Mouse (Mus musculus): Measurements from ENCODE around the gene Chaf1b.

The Chaf1b gene

GRCm38 (mm10) chr16:93883423-93884085 is at the start of gene Chaf1b:
Gene Chaf1b (plus strand): TSS chr16:93883901.
- peak; percentile 98 for DNase-seq (ENCODE audit: low read depth, low spot score)

- DNase-seq (ENCODE audit: low read depth, low spot score): no peak
Observed at GRCm38 (mm10) chr16:93834076-93834475, 49.6 kb upstream of the Chaf1b start.

GRCm38 (mm10) chr16:93839049-93839448 is 44.7 kb upstream of the Chaf1b start:
- no peak for DNase-seq (ENCODE audit: low read depth, low spot score)

- DNase-seq (ENCODE audit: low read depth, low spot score): no peak
Observed at GRCm38 (mm10) chr16:93850527-93850926, 33.2 kb upstream of the Chaf1b start.

- DNase-seq (ENCODE audit: low read depth, low spot score): no peak
Observed at GRCm38 (mm10) chr16:93859967-93860366, 23.7 kb upstream of the Chaf1b start.

GRCm38 (mm10) chr16:93860686-93861085 is 23.0 kb upstream of the Chaf1b start:
- no peak for DNase-seq (ENCODE audit: low read depth, low spot score)

GRCm38 (mm10) chr16:93874841-93875240 is 8.9 kb upstream of the Chaf1b start:
- DNase-seq (ENCODE audit: low read depth, low spot score): no peak

GRCm38 (mm10) chr16:93877612-93878380 is 5.9 kb upstream of the Chaf1b start:
- no peak for DNase-seq (ENCODE audit: low read depth, low spot score)

- DNase-seq (ENCODE audit: low read depth, low spot score): no peak
Observed at GRCm38 (mm10) chr16:93884086-93884721, 503 bp downstream of the Chaf1b start.

DNA sequence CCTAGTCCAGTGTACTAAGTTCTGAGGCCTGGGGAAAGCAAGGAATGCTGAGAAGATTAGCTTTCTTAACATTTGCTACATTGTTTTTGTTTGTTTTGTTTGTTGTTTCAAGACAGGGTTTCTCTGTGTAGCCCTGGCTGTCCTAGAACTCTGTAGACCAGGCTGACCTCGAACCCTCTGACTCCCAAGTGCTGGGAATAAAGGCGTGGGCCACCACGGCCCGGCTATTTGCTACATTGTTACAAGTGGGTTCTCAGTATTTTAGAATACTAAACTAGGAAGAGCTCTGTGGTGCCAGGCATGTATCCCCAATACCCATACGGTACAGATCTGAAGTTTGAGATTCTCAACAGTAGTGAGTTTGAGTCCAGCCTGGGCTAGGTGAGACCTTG is 1.0 kb downstream of the Chaf1b start:
- no peak for DNase-seq (ENCODE audit: low read depth, low spot score)

GRCm38 (mm10) chr16:93888481-93888880 is 4.8 kb downstream of the Chaf1b start:
- no peak for DNase-seq (ENCODE audit: low read depth, low spot score)

DNA sequence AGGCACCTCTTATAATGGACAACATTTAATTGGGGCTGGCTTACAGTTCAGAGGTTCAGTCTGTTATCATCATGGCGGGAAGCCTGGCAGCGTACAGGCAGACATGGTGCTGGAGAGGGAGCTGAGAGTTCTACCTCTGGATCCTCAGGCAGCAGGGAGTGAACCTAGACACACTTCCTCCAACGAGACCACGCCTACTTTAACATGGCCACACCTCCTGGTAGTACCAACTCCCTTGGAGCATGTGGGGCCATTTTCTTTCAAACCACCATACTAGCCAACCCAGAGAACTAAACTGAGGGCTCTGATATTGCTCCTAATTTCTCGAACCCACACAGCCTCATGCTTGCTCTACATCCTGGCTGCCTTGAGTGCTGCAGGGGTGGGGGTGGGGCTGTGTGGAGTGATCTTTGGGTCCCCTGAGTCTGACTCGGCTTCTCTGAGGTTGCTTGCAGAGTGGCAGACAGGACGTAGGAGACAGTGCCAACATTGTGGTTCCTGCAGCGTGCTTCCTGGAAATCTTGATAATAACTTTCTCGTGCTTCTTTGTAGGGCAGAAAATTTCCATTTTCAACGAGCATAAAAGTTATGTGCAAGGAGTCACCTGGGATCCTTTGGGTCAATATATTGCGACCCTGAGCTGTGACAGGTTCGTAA is 7.4 kb downstream of the Chaf1b start:
- no peak for DNase-seq (ENCODE audit: low read depth, low spot score)

DNA sequence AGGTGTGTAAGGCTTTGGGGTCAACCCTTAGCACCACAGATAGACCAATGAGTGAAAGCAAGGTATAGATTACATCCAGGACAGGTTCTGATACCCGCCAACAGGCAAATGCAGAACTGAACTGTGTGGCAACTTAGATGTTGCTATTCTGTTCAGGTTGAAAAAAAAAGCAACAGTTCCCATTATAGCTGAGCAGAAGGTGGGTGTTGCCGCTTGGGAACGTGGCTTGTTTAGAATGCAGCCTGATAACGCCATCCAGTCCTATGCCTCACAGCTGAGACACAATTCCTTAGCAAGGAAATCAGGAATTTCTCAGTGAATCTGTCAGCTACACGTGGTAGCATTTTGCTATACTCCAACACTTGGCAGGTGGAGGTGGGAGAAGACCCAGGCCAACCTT is 9.6 kb downstream of the Chaf1b start:
- DNase-seq (ENCODE audit: low read depth, low spot score): no peak

DNA sequence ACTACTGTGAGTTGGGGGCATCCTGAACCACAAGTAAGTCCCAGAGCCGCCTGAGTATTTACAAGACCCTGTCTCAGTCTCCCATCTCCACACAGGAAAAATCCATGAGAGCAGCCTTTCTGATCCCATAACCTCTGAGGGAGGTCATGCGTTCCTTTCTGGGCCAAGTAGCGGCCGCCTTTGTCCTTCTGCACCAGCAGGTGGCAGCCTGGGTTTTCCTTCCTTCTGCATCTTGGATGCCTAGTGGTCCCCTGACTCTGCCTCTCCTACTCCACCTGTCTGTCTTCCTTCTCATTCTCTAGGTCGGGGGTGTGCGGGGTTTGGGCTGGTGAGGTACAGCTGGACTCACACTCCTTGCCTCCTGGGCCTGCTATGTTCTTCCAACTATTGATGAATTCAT is 19.3 kb downstream of the Chaf1b start:
- no peak for DNase-seq (ENCODE audit: low read depth, low spot score)

DNA sequence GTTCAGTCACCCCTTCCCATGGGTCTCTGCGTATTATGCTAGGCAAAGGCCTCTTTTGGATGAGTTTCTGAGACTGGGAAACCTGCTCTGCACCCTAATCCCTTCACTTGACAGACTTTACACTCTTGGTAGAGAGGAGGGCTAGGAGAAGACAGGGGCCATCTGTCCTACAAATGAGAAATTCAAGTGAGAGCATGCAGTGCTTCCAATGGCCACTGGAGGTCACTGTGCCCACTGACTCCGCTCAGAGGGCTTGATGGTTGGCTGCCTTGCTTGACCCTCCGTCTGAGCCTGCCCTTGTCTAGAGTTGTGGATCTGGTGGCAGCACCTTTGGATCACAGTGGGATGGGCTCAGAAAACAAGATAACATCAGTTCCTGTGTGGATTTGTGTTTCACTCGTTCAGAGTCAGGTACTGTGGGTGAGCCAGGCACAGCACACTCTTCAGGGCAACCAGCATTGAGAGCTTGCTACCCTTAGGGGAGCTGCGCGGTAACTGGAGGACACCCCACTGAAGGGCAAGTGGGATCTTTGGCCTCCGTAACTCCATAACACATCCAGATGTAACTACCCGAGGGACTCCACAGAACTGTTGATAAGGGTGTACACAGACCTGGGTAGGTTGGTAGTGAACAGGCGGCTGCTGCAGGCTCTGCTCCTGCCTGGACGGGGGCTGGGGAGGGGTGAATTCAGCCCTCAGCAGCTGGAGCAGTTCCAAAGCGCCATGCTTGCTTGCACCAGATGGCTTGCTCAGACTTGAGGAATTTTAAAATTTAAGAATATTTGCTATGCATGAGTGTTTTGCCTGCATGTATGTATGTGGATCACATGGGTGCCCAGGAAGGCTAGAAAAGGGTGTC is 22.7 kb downstream of the Chaf1b start:
- peak; percentile 55 for DNase-seq (ENCODE audit: low read depth, low spot score)

- DNase-seq (ENCODE audit: low read depth, low spot score): no peak
Observed at GRCm38 (mm10) chr16:93907761-93908160, 24.1 kb downstream of the Chaf1b start.

DNA sequence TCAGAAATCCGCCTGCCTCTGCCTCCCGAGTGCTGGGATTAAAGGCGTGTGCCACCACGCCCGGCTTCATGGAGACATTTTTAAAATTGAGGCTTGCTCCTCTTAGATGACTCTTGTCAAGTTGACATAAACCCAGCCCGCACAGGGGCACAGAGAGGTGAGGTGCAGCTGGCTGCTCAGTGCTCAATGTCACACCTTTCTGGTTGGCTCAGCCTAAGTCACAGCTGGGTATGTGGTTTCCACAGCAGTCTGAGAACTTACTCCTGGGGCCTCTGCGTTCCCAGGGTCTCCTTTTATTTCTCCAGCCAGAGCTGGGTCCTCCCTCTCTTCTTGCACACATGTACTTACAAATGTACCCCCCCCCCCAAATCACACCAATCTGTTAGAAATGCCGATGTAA is 24.5 kb downstream of the Chaf1b start:
- no peak for DNase-seq (ENCODE audit: low read depth, low spot score)

GRCm38 (mm10) chr16:93909936-93910335 is 26.2 kb downstream of the Chaf1b start:
- no peak for DNase-seq (ENCODE audit: low read depth, low spot score)

DNA sequence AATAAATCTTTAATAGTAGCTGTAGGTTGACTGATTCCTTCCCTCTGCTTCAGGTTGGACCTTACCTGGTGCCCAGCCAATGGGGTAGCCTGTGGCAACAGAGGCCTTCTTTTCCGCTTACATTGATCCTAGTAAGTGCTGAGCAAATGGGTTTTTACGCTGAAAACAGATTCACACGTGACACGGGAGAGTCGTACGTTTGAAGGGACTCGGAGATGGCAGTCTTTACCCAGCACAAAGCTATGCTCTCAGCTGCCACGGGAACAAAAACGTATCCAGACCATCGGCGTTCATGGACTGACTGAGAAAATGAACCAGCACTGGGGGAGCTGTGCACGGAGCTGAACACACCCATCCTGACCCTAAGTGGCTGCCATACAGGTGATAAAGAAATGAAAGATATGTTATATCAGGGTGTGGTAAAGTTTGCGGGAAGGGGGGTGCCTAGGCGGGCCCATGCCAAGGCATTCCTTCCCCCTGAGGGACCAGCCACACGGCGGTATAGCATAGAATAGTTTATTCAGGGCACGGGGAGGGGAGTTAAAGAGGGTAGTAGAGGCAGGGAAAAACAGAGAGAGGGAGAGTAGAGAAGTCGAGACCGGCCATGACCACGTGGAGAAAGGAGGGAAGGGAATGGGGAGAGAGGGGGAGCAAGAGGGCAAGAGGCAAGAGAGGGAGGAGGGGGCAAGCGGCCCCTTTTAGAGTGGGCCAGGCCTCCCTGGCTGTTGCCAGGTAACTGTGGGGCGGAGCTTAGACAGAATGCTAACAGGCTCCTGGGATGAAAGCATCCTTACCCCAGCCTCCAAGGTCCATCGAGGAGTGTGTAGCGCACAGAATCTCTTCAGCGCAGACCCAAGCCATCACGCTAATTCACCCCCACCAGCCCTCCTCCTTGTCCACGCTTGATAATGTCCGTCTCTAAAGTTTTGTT is 27.3 kb downstream of the Chaf1b start:
- DNase-seq (ENCODE audit: low read depth, low spot score): no peak

DNA sequence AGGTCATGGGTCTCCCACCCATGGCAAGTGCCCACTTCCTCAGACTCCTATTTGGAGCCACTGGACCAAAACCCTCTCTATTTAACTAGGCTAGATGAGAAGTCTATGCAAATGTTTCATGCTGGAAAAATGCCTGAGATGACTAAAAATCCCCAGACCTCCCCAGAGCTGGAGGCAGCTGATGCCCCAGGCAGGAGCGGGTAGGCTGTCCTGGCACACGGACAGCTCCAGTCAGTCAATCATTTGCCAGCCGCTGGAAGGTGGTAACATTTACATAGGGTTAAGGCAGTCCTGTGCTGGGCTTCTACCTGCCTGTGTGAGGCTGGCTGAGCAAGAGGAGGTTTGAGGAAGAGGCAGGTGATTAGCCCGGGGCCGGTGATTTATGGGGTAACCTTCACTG is 28.5 kb downstream of the Chaf1b start:
- no peak for DNase-seq (ENCODE audit: low read depth, low spot score)
